Mouse (Mus musculus) kidney, adult 2 months (tissue): ENCODE results near the gene Tbc1d7.

ENCODE experiments used
- CTCF ChIP-seq: fragments of 200-500 bp; conservative IDR thresholded peaks from 2 replicates; pipeline ENCODE4 v1.5.1; 2011; ENCODE audit warnings: low read depth, mild to moderate bottlenecking, control low read depth, low read length, moderate library complexity, mixed read lengths; ENCODE audit not compliant: insufficient read depth, insufficient read length
- POLR2A ChIP-seq: fragments of 200-500 bp; IDR thresholded peaks from one replicate; pipeline ENCODE4 v1.6.1; 2011; ENCODE audit warnings: low read depth, low read length, control low read depth

- TF ChIP-seq CTCF = no peak
- TF ChIP-seq POLR2A = no peak
Measured at GRCm38 (mm10) chr13:43212338-43212737, 41.0 kb upstream of the Tbc1d7 start.
